Mouse (Mus musculus): ENCODE results near the gene Me1. TPM values are rescaled to one million over a fixed set of nuclear protein-coding genes. Genes with fewer than 3 reads are reported as not detected.

Me1 gene
- polyA plus RNA-seq, 1 experiment = 153 TPM

DNA sequence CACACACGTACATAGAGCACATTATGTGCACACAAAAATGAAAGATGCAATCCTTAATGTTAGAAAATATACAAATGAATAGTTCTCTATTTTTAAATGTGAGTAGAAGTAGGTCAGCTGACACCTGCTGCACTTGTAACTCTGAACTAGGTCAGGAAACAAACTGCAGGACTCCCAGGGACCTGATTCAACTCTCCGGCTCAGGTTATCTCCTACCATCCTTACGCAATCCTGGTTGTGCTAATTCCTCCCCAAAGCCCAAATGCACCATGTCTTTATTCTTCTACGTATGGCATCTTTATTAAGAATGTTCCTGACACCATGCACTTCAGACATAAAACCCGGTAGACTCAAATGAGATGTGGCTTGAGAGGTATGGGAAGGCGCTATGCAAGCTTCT is 15.3 kb downstream of the Me1 start:
- no peaks in the 10 kb centered on the region for H3K36me3 ChIP-seq (ENCODE audit: control insufficient read depth, insufficient read depth, low read length)
- WGBS = 81% methylated on average over 6 of the region's 6 CpGs
- no peak for DNase-seq
- H3K4me1 ChIP-seq (ENCODE audit: control insufficient read depth, insufficient read depth, low read length) = peaks cover 16% of the 10 kb centered on the region
- no peak overlapping the region for H3K4me3 ChIP-seq (ENCODE audit: insufficient read depth, low read depth, low read length)
- H3K27ac ChIP-seq (ENCODE audit: insufficient read depth, low read depth, low read length) = no peak overlapping the region
- TF ChIP-seq POLR2A (IDR thresholded peaks at IDR 0.05; ENCODE audit: low read depth, low read length) (no peak), CTCF (conservative IDR thresholded peaks at IDR 0.05; ENCODE audit: insufficient read depth, insufficient read length, low read depth, low read length) (no peak)
- H3K27me3 ChIP-seq (replicated peaks; ENCODE audit: control insufficient read depth, insufficient read depth, low read length) = no peaks in the 10 kb centered on the region

DNA sequence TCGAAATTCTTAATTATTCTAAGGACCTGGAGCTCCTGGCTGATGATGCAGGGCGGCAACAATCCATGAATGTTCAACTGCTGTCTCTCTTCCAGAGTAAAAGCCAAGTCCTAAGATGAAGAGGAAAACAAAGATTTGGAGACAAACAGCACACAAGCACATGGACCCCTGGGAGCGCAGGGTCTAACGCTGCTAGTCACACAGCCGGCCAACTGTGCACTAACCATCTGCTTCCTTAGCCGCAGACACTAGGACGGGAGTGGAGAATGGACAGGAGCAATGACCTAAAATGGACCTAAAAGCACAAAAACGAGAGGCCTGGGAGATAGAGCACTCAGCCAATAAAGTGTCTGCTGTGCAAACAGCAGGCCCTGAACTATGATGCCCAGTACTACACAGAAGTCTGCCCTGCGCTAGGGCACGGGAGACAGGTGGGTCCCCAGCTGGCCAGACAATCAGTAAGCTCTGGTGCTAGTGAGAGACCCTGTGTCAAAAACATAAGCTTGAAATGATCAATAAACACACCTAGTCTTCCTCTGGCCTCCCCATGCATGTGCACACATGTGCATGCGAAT is 15.8 kb downstream of the Me1 start:
- Histone ChIP-seq H3K4me3 (ENCODE audit: insufficient read depth, low read depth, low read length) (no peak overlapping the region), H3K36me3 (ENCODE audit: control insufficient read depth, insufficient read depth, low read length) (no peaks in the 10 kb centered on the region), H3K4me1 (ENCODE audit: control insufficient read depth, insufficient read depth, low read length) (peaks cover 12% of the 10 kb centered on the region; the same call in 1 of the 2 replicates), H3K27me3 (replicated peaks; ENCODE audit: control insufficient read depth, insufficient read depth, low read length) (no peaks in the 10 kb centered on the region), H3K27ac (ENCODE audit: insufficient read depth, low read depth, low read length) (no peak overlapping the region)
- TF ChIP-seq POLR2A (IDR thresholded peaks at IDR 0.05; ENCODE audit: low read depth, low read length) (no peak), CTCF (conservative IDR thresholded peaks at IDR 0.05; ENCODE audit: insufficient read depth, insufficient read length, low read depth, low read length) (no peak)
- WGBS = 84% methylated on average over 11 of the region's 11 CpGs
- DNase-seq = no peak

DNA sequence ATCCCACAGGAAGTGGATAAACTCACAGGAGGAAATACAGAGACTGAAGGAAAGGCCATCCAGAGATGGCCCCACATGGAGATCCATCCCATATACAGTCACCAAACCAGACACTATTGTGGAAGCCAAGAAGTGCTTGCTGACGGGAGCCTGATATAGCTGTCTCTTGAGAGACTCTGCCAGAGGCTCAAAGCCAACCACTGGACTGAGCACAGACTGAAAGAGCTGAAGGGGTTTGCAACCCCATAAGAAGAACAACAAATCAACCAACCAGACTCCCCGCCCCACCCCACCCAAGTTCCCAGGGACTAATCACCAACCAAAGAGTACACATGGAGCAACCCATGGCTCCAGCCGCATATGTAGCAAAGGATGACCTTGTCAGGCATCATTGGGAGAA is 19.5 kb downstream of the Me1 start:
- H3K27me3 ChIP-seq (replicated peaks; ENCODE audit: control insufficient read depth, insufficient read depth, low read length) = no peaks in the 10 kb centered on the region
- peaks cover 2% of the 10 kb centered on the region; the same call in 1 of the 2 replicates for H3K4me1 ChIP-seq (ENCODE audit: control insufficient read depth, insufficient read depth, low read length)
- no peak for TF ChIP-seq CTCF (conservative IDR thresholded peaks at IDR 0.05; ENCODE audit: insufficient read depth, insufficient read length, low read depth, low read length)
- no peak for TF ChIP-seq POLR2A (IDR thresholded peaks at IDR 0.05; ENCODE audit: low read depth, low read length)
- no peak overlapping the region for H3K4me3 ChIP-seq (ENCODE audit: insufficient read depth, low read depth, low read length)
- no peak for DNase-seq
- no peaks in the 10 kb centered on the region for H3K36me3 ChIP-seq (ENCODE audit: control insufficient read depth, insufficient read depth, low read length)
- H3K27ac ChIP-seq (ENCODE audit: insufficient read depth, low read depth, low read length) = no peak overlapping the region
- 84% methylated on average over 3 of the region's 3 CpGs for WGBS

DNA sequence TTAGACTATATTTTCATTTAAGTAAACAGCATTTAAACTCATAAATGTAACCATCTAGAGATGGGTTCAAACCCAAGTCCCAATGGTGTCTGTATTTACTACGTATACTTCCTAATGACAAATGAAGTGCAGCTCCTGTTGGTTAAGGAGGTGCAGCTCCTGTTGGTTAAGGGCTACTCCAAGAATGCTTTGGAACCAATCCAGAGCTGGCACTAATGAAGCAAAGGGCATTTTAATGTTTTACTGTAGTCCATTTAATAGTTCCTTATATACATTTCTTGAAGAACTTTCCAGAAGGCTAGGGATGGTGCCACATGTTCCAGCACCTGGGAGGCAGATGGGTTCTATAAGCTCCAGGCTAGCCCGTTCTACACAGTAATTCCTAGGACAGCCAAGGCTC is 20.3 kb downstream of the Me1 start:
- no peaks in the 10 kb centered on the region for H3K27me3 ChIP-seq (replicated peaks; ENCODE audit: control insufficient read depth, insufficient read depth, low read length)
- TF ChIP-seq POLR2A (IDR thresholded peaks at IDR 0.05; ENCODE audit: low read depth, low read length) (no peak), CTCF (conservative IDR thresholded peaks at IDR 0.05; ENCODE audit: insufficient read depth, insufficient read length, low read depth, low read length) (no peak)
- 65% methylated on average over 2 of the region's 2 CpGs for WGBS
- no peaks in the 10 kb centered on the region for H3K36me3 ChIP-seq (ENCODE audit: control insufficient read depth, insufficient read depth, low read length)
- H3K4me1 ChIP-seq (ENCODE audit: control insufficient read depth, insufficient read depth, low read length) = peaks cover 2% of the 10 kb centered on the region; the same call in 1 of the 2 replicates
- H3K4me3 ChIP-seq (ENCODE audit: insufficient read depth, low read depth, low read length) = no peak overlapping the region
- no peak overlapping the region for H3K27ac ChIP-seq (ENCODE audit: insufficient read depth, low read depth, low read length)
- peak; percentile 75 for DNase-seq

DNA sequence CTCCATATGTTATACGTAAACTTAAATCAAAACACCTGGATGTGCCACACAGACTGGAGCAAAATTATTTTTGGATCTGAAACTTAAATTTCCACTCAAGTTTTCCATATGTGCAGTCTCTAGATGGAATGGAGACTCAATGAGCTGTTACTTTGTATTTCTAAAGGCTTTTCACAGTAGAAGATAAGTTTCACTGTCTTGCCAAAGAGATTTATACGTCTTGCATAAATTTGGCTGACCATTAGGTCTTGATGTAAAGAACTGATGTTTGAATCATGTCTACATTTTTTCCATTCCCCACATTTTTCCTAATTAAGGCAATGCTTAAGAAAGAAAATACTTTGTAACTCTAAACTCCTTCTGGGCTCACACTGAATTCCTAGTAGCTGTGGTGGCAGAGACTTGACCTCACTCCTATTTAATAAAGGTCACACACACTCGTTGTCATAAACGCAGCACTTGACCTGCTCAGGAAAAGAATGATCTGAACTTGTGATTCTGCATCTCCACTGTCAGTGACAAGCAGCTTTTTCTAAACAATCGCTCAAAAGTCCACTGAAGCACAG is 22.8 kb downstream of the Me1 start:
- TF ChIP-seq CTCF (conservative IDR thresholded peaks at IDR 0.05; ENCODE audit: insufficient read depth, insufficient read length, low read depth, low read length) (no peak), POLR2A (IDR thresholded peaks at IDR 0.05; ENCODE audit: low read depth, low read length) (no peak)
- 55% methylated on average over 5 of the region's 5 CpGs for WGBS
- Histone ChIP-seq H3K4me3 (ENCODE audit: insufficient read depth, low read depth, low read length) (no peak overlapping the region), H3K27ac (ENCODE audit: insufficient read depth, low read depth, low read length) (no peak overlapping the region), H3K36me3 (ENCODE audit: control insufficient read depth, insufficient read depth, low read length) (no peaks in the 10 kb centered on the region), H3K4me1 (ENCODE audit: control insufficient read depth, insufficient read depth, low read length) (peaks cover 2% of the 10 kb centered on the region; the same call in 1 of the 2 replicates), H3K27me3 (replicated peaks; ENCODE audit: control insufficient read depth, insufficient read depth, low read length) (no peaks in the 10 kb centered on the region)
- DNase-seq = no peak

DNA sequence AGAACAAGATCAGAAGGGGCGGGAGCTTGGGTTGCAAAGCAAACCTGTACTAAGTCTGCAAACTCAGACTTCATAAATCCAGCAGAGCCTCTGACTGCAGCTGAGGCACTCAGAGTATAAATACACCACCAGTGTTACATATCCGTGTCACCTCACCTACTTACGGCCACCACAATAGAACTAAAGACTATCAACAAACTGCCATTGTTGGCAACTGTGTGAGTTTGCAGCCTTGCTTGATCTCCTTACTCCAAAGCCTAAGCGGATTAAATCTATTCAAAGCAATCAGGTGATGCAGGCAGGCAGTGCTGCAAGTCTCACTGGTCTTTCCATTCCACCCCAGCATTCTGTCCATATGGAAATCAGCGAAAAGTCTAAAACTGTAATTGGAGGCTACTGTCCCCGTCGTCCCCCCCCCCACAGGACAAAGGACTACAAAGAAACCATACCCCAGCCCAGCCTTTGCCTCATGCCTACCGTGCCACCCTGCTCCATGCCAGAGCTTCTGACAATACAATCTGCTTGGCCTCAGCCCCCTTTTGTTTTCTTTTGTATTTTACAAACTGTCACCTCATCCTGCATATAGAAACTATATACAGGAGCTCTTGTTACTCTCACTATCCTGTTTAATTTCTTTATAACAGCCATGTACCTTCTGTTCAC is 27.0 kb downstream of the Me1 start:
- 71% methylated on average over 8 of the region's 8 CpGs for WGBS
- Histone ChIP-seq H3K4me1 (ENCODE audit: control insufficient read depth, insufficient read depth, low read length) (no peaks in the 10 kb centered on the region; the same call in 1 of the 2 replicates), H3K27ac (ENCODE audit: insufficient read depth, low read depth, low read length) (no peak overlapping the region), H3K36me3 (ENCODE audit: control insufficient read depth, insufficient read depth, low read length) (no peaks in the 10 kb centered on the region), H3K27me3 (replicated peaks; ENCODE audit: control insufficient read depth, insufficient read depth, low read length) (no peaks in the 10 kb centered on the region), H3K4me3 (ENCODE audit: insufficient read depth, low read depth, low read length) (no peak overlapping the region)
- DNase-seq = no peak
- TF ChIP-seq POLR2A (IDR thresholded peaks at IDR 0.05; ENCODE audit: low read depth, low read length) = no peak
- no peak for TF ChIP-seq CTCF (conservative IDR thresholded peaks at IDR 0.05; ENCODE audit: insufficient read depth, insufficient read length, low read depth, low read length)

DNA sequence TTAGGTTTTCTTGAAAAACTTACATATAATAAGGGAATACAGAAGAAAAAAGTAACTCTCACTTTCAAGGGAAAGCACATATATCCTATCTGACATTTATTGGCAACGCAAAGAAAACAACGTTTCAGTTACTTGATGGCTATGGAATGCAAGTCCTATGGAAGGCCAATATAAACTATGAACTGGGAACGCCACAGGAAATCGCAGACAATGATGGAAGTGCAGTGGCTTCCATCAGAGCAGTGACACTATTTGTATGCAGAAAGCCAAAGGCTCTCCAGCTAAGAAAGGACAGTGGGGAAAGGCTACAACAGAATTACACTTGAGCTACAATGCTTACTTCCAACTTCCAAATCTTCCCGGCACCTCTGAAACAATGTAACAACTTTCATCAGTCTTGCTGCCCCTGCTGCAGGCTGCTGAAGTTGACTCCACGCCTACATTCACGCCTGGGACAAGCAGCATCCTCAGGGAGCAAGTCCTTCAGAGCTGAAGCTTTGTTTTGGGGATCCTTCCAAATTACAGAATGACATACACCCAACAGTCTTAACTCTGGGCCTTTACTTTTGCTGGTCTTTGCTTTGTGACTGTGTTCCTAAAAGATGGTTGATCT is 28.5 kb downstream of the Me1 start:
- TF ChIP-seq CTCF (conservative IDR thresholded peaks at IDR 0.05; ENCODE audit: insufficient read depth, insufficient read length, low read depth, low read length) (no peak), POLR2A (IDR thresholded peaks at IDR 0.05; ENCODE audit: low read depth, low read length) (no peak)
- DNase-seq = no peak
- Histone ChIP-seq H3K4me1 (ENCODE audit: control insufficient read depth, insufficient read depth, low read length) (no peaks in the 10 kb centered on the region), H3K36me3 (ENCODE audit: control insufficient read depth, insufficient read depth, low read length) (no peaks in the 10 kb centered on the region), H3K27me3 (replicated peaks; ENCODE audit: control insufficient read depth, insufficient read depth, low read length) (no peaks in the 10 kb centered on the region), H3K4me3 (ENCODE audit: insufficient read depth, low read depth, low read length) (no peak overlapping the region), H3K27ac (ENCODE audit: insufficient read depth, low read depth, low read length) (no peak overlapping the region)
- WGBS = 75% methylated on average over 7 of the region's 7 CpGs

All from kidney, adult 2 months (tissue).